Mouse (Mus musculus): Measurements from ENCODE around the gene 4930407I10Rik.

- TF ChIP-seq ZMIZ1 (IDR thresholded peaks at IDR 0.05; ENCODE audit: low read depth, low read length) (no peak), KAT2A (IDR thresholded peaks at IDR 0.05; ENCODE audit: insufficient replicate concordance, low read length) (no peak), USF1 (IDR thresholded peaks at IDR 0.05; ENCODE audit: low read depth, low read length) (no peak), CTCF (conservative IDR thresholded peaks at IDR 0.05 in 1 of 2, IDR thresholded peaks at IDR 0.05 in 1 of 2; ENCODE audit: low read depth in 2 of 2, low read length in 2 of 2) (no peak), IRF4 (IDR thresholded peaks at IDR 0.05; ENCODE audit: low read depth, low read length) (no peak)
Observed at GRCm38 (mm10) chr15:82058719-82059201, at the start of gene 4930407I10Rik.

Measured in CH12.LX (cell line).